Mouse (Mus musculus): ENCODE data around the gene Zfp871.

- TF ChIP-seq CTCF (IDR thresholded peaks at IDR 0.05; ENCODE audit: low read depth, low read length) (no peak), TAL1 (conservative IDR thresholded peaks at IDR 0.05; ENCODE audit: low read depth, low read length) (no peak), GATA2 (IDR thresholded peaks at IDR 0.05; ENCODE audit: borderline replicate concordance, low read depth, low read length) (no peak)
Observed at GRCm38 (mm10) chr17:32788094-32788559, at the start of gene Zfp871.

Measured in G1E (cell line).